Mouse (Mus musculus) embryonic facial prominence, embryonic 13.5 days (tissue): ENCODE data around the gene Iapp. TPM values are rescaled to one million over a fixed set of nuclear protein-coding genes. Genes with fewer than 3 reads are reported as not detected.
"Not testable (repeated sequence)": the region's sequence is repeated elsewhere in the genome, so short reads cannot be mapped to it uniquely, and the experiment has no call there.

Experiments used
- ATAC-seq: fragments of 200-750 bp; cut with Nextera tagmentation; 2 replicates; pipeline ENCODE4 v1.8.0; 2017; ENCODE audit warnings: low read depth; ENCODE audit not compliant: insufficient number of reproducible peaks, insufficient read depth, low FRiP score, low TSS enrichment
- H3K27ac ChIP-seq: fragments of 300-500 bp; sonication (generic); 2 replicates; pipeline ENCODE4 v1.5.1; 2015; ENCODE audit warnings: moderate library complexity, mild to moderate bottlenecking, inconsistent platforms
- H3K27me3 ChIP-seq: fragments of 300-500 bp; sonication (generic); 2 replicates; pipeline ENCODE4 v1.6.1; 2015; ENCODE audit warnings: mild to moderate bottlenecking, inconsistent platforms
- H3K36me3 ChIP-seq: fragments of 300-500 bp; sonication (generic); 2 replicates; pipeline ENCODE4 v1.6.1; 2015; ENCODE audit warnings: mild to moderate bottlenecking, inconsistent platforms
- H3K4me1 ChIP-seq: fragments of 300-500 bp; sonication (generic); 2 replicates; pipeline ENCODE4 v1.6.1; 2015; ENCODE audit warnings: inconsistent platforms
- H3K4me2 ChIP-seq: fragments of 300-500 bp; sonication (generic); 2 replicates; pipeline ENCODE4 v1.6.1; 2015; ENCODE audit warnings: moderate library complexity, mild to moderate bottlenecking, inconsistent platforms
- H3K4me3 ChIP-seq: fragments of 300-500 bp; sonication (generic); 2 replicates; pipeline ENCODE4 v1.5.1; 2015; ENCODE audit warnings: mild to moderate bottlenecking, inconsistent platforms
- H3K9ac ChIP-seq: fragments of 300-500 bp; sonication (generic); 2 replicates; pipeline ENCODE4 v1.6.1; 2015; ENCODE audit warnings: mild to moderate bottlenecking, inconsistent platforms
- H3K9me3 ChIP-seq: fragments of 300-500 bp; sonication (generic); 2 replicates; pipeline ENCODE4 v1.6.1; 2016; ENCODE audit warnings: inconsistent platforms
- WGBS: fragments of 180-500 bp; shearing (Covaris S2); methylation state at CpG from one replicate; pipeline ENCODE4 v1.1.7; 2015; ENCODE audit warnings: mixed read lengths; 5-methylcytosine and 5-hydroxymethylcytosine counted together
- polyA plus RNA-seq: library from polyadenylated mRNA; unstranded; fragments of >200 nt; fragmentation: Nextera tagmentation; extraction: Ambion mirVana; gene quantifications from 2 replicates; pipeline ENCODE4 v1.2.1, GENCODE M21; 2015

The Iapp gene
- not detected in 2 replicates for polyA plus RNA-seq

GRCm38 (mm10) chr6:142298098-142298497 is at the start of gene Iapp:
Gene Iapp (plus strand): TSS chr6:142298423.
- Histone ChIP-seq H3K9ac (no peak within 1 kb of the TSS), H3K27ac (no peak within 1 kb of the TSS), H3K27me3 (no peaks in the 10 kb centered on the region), H3K4me1 (no peaks in the 10 kb centered on the region), H3K4me2 (no peak within 1 kb of the TSS), H3K36me3 (no peaks in the 10 kb centered on the region), H3K4me3 (no peak within 1 kb of the TSS), H3K9me3 (no peaks in the 10 kb centered on the region)
- 63% methylated on average over 4 of the region's 4 CpGs for WGBS
- no peak for ATAC-seq

- WGBS = 87% methylated on average over 1 of the region's 1 CpGs
- not testable (repeated sequence) for H3K36me3 ChIP-seq, H3K4me1 ChIP-seq, H3K27me3 ChIP-seq, H3K9me3 ChIP-seq, H3K27ac ChIP-seq, H3K4me2 ChIP-seq, H3K4me3 ChIP-seq, H3K9ac ChIP-seq, ATAC-seq
Observed at GRCm38 (mm10) chr6:142250738-142251307, 47.4 kb upstream of the Iapp start.

GRCm38 (mm10) chr6:142275721-142276442 is 22.3 kb upstream of the Iapp start:
- no peak overlapping the region for H3K4me3 ChIP-seq
- 7% methylated on average over 4 of the region's 4 CpGs for WGBS
- no peaks in the 10 kb centered on the region for H3K36me3 ChIP-seq
- H3K9ac ChIP-seq = no peak overlapping the region
- no peaks in the 10 kb centered on the region for H3K4me1 ChIP-seq
- no peak overlapping the region for H3K27ac ChIP-seq
- no peaks in the 10 kb centered on the region for H3K27me3 ChIP-seq
- H3K9me3 ChIP-seq = no peaks in the 10 kb centered on the region
- ATAC-seq = no peak
- H3K4me2 ChIP-seq = no peak overlapping the region

- H3K9me3 ChIP-seq = no peaks in the 10 kb centered on the region
- no peak overlapping the region for H3K27ac ChIP-seq
- H3K4me1 ChIP-seq = no peaks in the 10 kb centered on the region
- no peaks in the 10 kb centered on the region for H3K36me3 ChIP-seq
- no peaks in the 10 kb centered on the region for H3K27me3 ChIP-seq
- H3K4me3 ChIP-seq = no peak overlapping the region
- H3K9ac ChIP-seq = no peak overlapping the region
- no peak for ATAC-seq
- WGBS = 75% methylated on average over 12 of the region's 12 CpGs
- no peak overlapping the region for H3K4me2 ChIP-seq
Observed at GRCm38 (mm10) chr6:142289413-142290118, 8.7 kb upstream of the Iapp start.

GRCm38 (mm10) chr6:142305076-142305475 is 6.9 kb downstream of the Iapp start:
- peaks cover 3% of the 10 kb centered on the region; the same call in 1 of the 2 replicates for H3K9me3 ChIP-seq
- no peak overlapping the region for H3K9ac ChIP-seq
- no peak overlapping the region for H3K4me3 ChIP-seq
- no peaks in the 10 kb centered on the region for H3K4me1 ChIP-seq
- no peaks in the 10 kb centered on the region for H3K27me3 ChIP-seq
- no peak overlapping the region for H3K27ac ChIP-seq
- H3K36me3 ChIP-seq = no peaks in the 10 kb centered on the region
- ATAC-seq = no peak
- no peak overlapping the region for H3K4me2 ChIP-seq

GRCm38 (mm10) chr6:142314285-142314684 is 16.1 kb downstream of the Iapp start:
- Histone ChIP-seq H3K27me3 (no peaks in the 10 kb centered on the region), H3K9me3 (peaks cover 3% of the 10 kb centered on the region; the same call in 1 of the 2 replicates), H3K4me2 (no peak overlapping the region), H3K27ac (no peak overlapping the region), H3K36me3 (no peaks in the 10 kb centered on the region), H3K4me3 (no peak overlapping the region), H3K9ac (no peak overlapping the region), H3K4me1 (no peaks in the 10 kb centered on the region)
- WGBS = 87% methylated on average over 5 of the region's 5 CpGs
- ATAC-seq = no peak

DNA sequence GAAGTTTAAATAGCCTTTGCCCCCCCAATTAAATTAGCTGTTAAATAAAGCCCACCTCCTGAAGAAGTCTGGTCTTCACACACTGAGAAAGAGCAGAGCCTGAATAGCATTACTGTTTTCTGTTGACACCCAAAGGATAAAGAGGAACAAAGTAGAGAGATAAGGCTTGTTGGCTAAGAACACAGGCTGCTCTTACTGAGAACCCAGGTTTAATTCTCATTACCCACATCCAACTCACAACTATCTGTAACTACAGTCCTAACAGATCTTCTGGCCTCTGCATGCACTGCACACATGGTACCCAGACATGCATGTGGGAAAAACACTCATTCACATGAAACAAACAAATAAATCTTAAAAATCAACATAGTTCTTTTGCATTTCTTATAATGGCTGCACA is 18.9 kb downstream of the Iapp start:
- Histone ChIP-seq H3K9ac (no peak overlapping the region), H3K36me3 (no peaks in the 10 kb centered on the region), H3K27me3 (no peaks in the 10 kb centered on the region), H3K4me2 (no peak overlapping the region), H3K9me3 (no peaks in the 10 kb centered on the region), H3K27ac (no peak overlapping the region), H3K4me3 (no peak overlapping the region), H3K4me1 (no peaks in the 10 kb centered on the region)
- no peak for ATAC-seq

- Histone ChIP-seq H3K36me3 (no peaks in the 10 kb centered on the region), H3K4me1 (peaks cover 3% of the 10 kb centered on the region; the same call in 1 of the 2 replicates), H3K9ac (no peak within 1 kb of the TSS), H3K27me3 (no peaks in the 10 kb centered on the region), H3K4me3 (no peak within 1 kb of the TSS), H3K27ac (no peak within 1 kb of the TSS), H3K4me2 (no peak within 1 kb of the TSS), H3K9me3 (no peaks in the 10 kb centered on the region)
- WGBS = 22% methylated on average over 4 of the region's 4 CpGs
- ATAC-seq = no peak
Observed at GRCm38 (mm10) chr6:142322881-142323280, 24.7 kb downstream of the Iapp start, which contains the start of gene Slco1a5. Gene Slco1a5 (minus strand): TSS chr6:142322981.

GRCm38 (mm10) chr6:142326598-142326997 is 28.4 kb downstream of the Iapp start:
- no peaks in the 10 kb centered on the region for H3K36me3 ChIP-seq
- peaks cover 3% of the 10 kb centered on the region; the same call in 1 of the 2 replicates for H3K4me1 ChIP-seq
- H3K4me3 ChIP-seq = no peak overlapping the region
- WGBS = 75% methylated on average over 3 of the region's 3 CpGs
- no peaks in the 10 kb centered on the region for H3K27me3 ChIP-seq
- no peaks in the 10 kb centered on the region for H3K9me3 ChIP-seq
- no peak overlapping the region for H3K9ac ChIP-seq
- no peak overlapping the region for H3K27ac ChIP-seq
- ATAC-seq = no peak
- H3K4me2 ChIP-seq = no peak overlapping the region

GRCm38 (mm10) chr6:142329201-142329600 is 31.0 kb downstream of the Iapp start:
- Histone ChIP-seq H3K36me3 (no peaks in the 10 kb centered on the region), H3K27me3 (no peaks in the 10 kb centered on the region), H3K4me1 (no peaks in the 10 kb centered on the region), H3K27ac (no peak overlapping the region), H3K9ac (no peak overlapping the region), H3K9me3 (no peaks in the 10 kb centered on the region), H3K4me2 (no peak overlapping the region), H3K4me3 (no peak overlapping the region)
- ATAC-seq = no peak
- WGBS = 58% methylated on average over 1 of the region's 1 CpGs

DNA sequence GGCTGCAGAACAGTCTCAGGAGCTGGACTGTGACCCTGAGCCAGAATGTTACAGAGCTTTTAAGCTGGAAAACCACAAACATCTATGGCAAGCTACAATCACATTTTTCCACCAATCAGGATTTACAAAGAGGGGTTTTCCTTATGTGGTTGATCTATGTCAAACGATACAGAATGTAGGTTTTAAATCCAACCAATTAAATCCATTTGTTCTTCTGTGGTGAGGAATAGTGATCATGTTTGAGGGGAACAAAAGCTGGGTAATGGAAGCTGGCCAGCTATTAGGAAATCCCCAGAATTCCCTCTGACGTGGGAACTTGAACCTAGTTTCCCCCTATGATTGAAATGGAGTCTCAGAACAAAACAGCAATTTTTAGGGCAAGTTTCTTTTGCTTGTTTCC is 40.7 kb downstream of the Iapp start:
- 39% methylated on average over 2 of the region's 2 CpGs for WGBS
- no peak overlapping the region for H3K4me3 ChIP-seq
- H3K4me2 ChIP-seq = no peak overlapping the region
- H3K4me1 ChIP-seq = no peaks in the 10 kb centered on the region
- H3K27ac ChIP-seq = 0 out of 2 replicates have a peak overlapping the region, but pooled peaks have one; percentile 2
- H3K9ac ChIP-seq = no peak overlapping the region
- no peaks in the 10 kb centered on the region for H3K9me3 ChIP-seq
- H3K27me3 ChIP-seq = no peaks in the 10 kb centered on the region
- no peaks in the 10 kb centered on the region for H3K36me3 ChIP-seq
- ATAC-seq = no peak

GRCm38 (mm10) chr6:142339576-142339975 is 41.4 kb downstream of the Iapp start:
- H3K9me3 ChIP-seq = no peaks in the 10 kb centered on the region
- no peak overlapping the region for H3K4me3 ChIP-seq
- H3K36me3 ChIP-seq = no peaks in the 10 kb centered on the region
- no peaks in the 10 kb centered on the region for H3K4me1 ChIP-seq
- no peak for ATAC-seq
- no peak overlapping the region for H3K27ac ChIP-seq
- no peaks in the 10 kb centered on the region for H3K27me3 ChIP-seq
- WGBS = 21% methylated on average over 2 of the region's 2 CpGs
- H3K4me2 ChIP-seq = no peak overlapping the region
- no peak overlapping the region for H3K9ac ChIP-seq
